Comparison of ENCODE assay signal across 10 mouse cellular contexts in genomic region chr16:57550088-57550487, GRCm38 (mm10). TPM values are rescaled to one million over a fixed set of nuclear protein-coding genes. Genes with fewer than 3 reads are reported as not detected.
A peak's percentile ranks its signal among the peaks of the same experiment; 100 is the strongest.
DNase-seq lines count a peak whose midpoint lies in the region; ATAC-seq lines count a peak whose summit lies in the region.
"Had no signal": no experiment of that assay in that cellular context is flagged by ENCODE, and none has a peak within 500 bp of the region (broad histone marks: within the 10 kb centered on the region; RNA-seq: fewer than 3 reads in every experiment).

No protein-coding gene starts in this region.

- ATAC-seq in midbrain, embryonic 15.5 days (replicated peaks): no peak
- no peak for ATAC-seq in limb, embryonic 12.5 days (ENCODE audit: insufficient number of reproducible peaks, insufficient read depth, low FRiP score, low TSS enrichment, low read depth)

- peaks cover 14% of the 10 kb centered on the region for H3K4me1 ChIP-seq in midbrain, embryonic 10.5 days
- H3K4me1 ChIP-seq in midbrain, embryonic 15.5 days: peaks cover 9% of the 10 kb centered on the region; the same call in 1 of the 2 replicates
- peaks cover 30% of the 10 kb centered on the region for H3K4me1 ChIP-seq in limb, embryonic 12.5 days (replicated peaks)

- H3K9me3 ChIP-seq in midbrain, embryonic 10.5 days (replicated peaks): no peaks in the 10 kb centered on the region
- H3K9me3 ChIP-seq in midbrain, embryonic 15.5 days: no peaks in the 10 kb centered on the region
- H3K9me3 ChIP-seq in limb, embryonic 12.5 days: no peaks in the 10 kb centered on the region
- H3K9me3 ChIP-seq: midbrain, embryonic 12.5 days had no signal

- no peak overlapping the region for H3K4me2 ChIP-seq in midbrain, embryonic 15.5 days
- peak overlapping the region; percentile 79 for H3K4me2 ChIP-seq in limb, embryonic 12.5 days

- H3K27me3 ChIP-seq in midbrain, embryonic 10.5 days (ENCODE audit: low read depth, poor library complexity, severe bottlenecking): peaks cover 12% of the 10 kb centered on the region; the same call in 1 of the 2 replicates
- H3K27me3 ChIP-seq in midbrain, embryonic 15.5 days (replicated peaks): peaks cover 2% of the 10 kb centered on the region; the same call in 1 of the 2 replicates
- H3K27me3 ChIP-seq in limb, embryonic 12.5 days: no peaks in the 10 kb centered on the region
- no peaks in the 10 kb centered on the region for H3K27me3 ChIP-seq in splenic B cell, adult 2 months (ENCODE audit: control insufficient read depth, insufficient read depth, low read length, poor library complexity, severe bottlenecking)

- H3K36me3 ChIP-seq in midbrain, embryonic 10.5 days: no peaks in the 10 kb centered on the region
- no peaks in the 10 kb centered on the region for H3K36me3 ChIP-seq in midbrain, embryonic 15.5 days (replicated peaks)
- H3K36me3 ChIP-seq in limb, embryonic 12.5 days: 0 out of 2 replicates have a peak, but pooled peaks cover 2% of the 10 kb centered on the region
- peaks cover 11% of the 10 kb centered on the region for H3K36me3 ChIP-seq in splenic B cell, adult 2 months (ENCODE audit: control insufficient read depth, insufficient read depth, low read length, poor library complexity, severe bottlenecking)
- H3K36me3 ChIP-seq: midbrain, embryonic 12.5 days had no signal

- peak; percentile 33 for DNase-seq in embryo, embryonic 10.5 days (ENCODE audit: low spot score)
- no peak for DNase-seq in embryo, embryonic 9.5 days (ENCODE audit: extremely low spot score)
- DNase-seq in midbrain, embryonic 10.5 days (ENCODE audit: low spot score): no peak
- peak; percentile 82 for DNase-seq in splenic B cell, adult 2 months (ENCODE audit: low read depth, low spot score)
- DNase-seq in adrenal gland, postnatal 4 days (ENCODE audit: low spot score in 2 of 2): no peak
- DNase-seq in T-cell, adult 2 months (ENCODE audit: low spot score): no peak
- DNase-seq: adrenal gland, adult 8-10 months had no signal

- H3K9ac ChIP-seq in midbrain, embryonic 15.5 days: no peak overlapping the region
- H3K9ac ChIP-seq in limb, embryonic 12.5 days (replicated peaks): no peak overlapping the region

- WGBS in midbrain, embryonic 10.5 days: 62% methylated on average over 3 of the region's 3 CpGs
- WGBS in midbrain, embryonic 15.5 days: 57% methylated on average over 3 of the region's 3 CpGs
- WGBS in limb, embryonic 12.5 days: 40% methylated on average over 3 of the region's 3 CpGs

- H3K27ac ChIP-seq in midbrain, embryonic 10.5 days (replicated peaks): no peak overlapping the region
- H3K27ac ChIP-seq in midbrain, embryonic 15.5 days: no peak overlapping the region
- no peak overlapping the region for H3K27ac ChIP-seq in limb, embryonic 12.5 days
- H3K27ac ChIP-seq: midbrain, embryonic 12.5 days had no signal

- peak overlapping the region; percentile 73; the same call in 1 of the 2 replicates for H3K4me3 ChIP-seq in midbrain, embryonic 10.5 days
- no peak overlapping the region for H3K4me3 ChIP-seq in midbrain, embryonic 15.5 days
- peak overlapping the region; percentile 79 for H3K4me3 ChIP-seq in limb, embryonic 12.5 days (replicated peaks)

RNA-seq across cellular contexts. Expression of gene Cmss1, which starts 56.6 kb away (rescaled TPM):
- polyA plus RNA-seq in midbrain, embryonic 10.5 days (2016; fragmentation: Nextera tagmentation; extraction: Ambion mirVana): 56.3 and 67.3 TPM in 2 replicates
- polyA plus RNA-seq in midbrain, embryonic 15.5 days (2015; fragmentation: Nextera tagmentation; extraction: Ambion mirVana): 35.0 and 36.4 TPM in 2 replicates
- 52.6 and 58.1 TPM in 2 replicates for polyA plus RNA-seq in limb, embryonic 12.5 days (2016; fragmentation: Nextera tagmentation; extraction: Ambion mirVana)
- total RNA-seq in adrenal gland, postnatal 4 days (2021): 10 to 100 TPM; 22.8 to 24.4 TPM

Comparison
In these comparisons a context has a peak if more than half of its experiments do, and no peak if none do; other contexts are left out.
1. DNase-seq: peak in embryo, embryonic 10.5 days (single experiment) and splenic B cell, adult 2 months (single experiment); none in embryo, embryonic 9.5 days (single experiment), midbrain, embryonic 10.5 days (single experiment), adrenal gland, postnatal 4 days (0 of 2) and T-cell, adult 2 months (single experiment).